ENCODE assay signal across 8 mouse cellular contexts in the genomic region with DNA sequence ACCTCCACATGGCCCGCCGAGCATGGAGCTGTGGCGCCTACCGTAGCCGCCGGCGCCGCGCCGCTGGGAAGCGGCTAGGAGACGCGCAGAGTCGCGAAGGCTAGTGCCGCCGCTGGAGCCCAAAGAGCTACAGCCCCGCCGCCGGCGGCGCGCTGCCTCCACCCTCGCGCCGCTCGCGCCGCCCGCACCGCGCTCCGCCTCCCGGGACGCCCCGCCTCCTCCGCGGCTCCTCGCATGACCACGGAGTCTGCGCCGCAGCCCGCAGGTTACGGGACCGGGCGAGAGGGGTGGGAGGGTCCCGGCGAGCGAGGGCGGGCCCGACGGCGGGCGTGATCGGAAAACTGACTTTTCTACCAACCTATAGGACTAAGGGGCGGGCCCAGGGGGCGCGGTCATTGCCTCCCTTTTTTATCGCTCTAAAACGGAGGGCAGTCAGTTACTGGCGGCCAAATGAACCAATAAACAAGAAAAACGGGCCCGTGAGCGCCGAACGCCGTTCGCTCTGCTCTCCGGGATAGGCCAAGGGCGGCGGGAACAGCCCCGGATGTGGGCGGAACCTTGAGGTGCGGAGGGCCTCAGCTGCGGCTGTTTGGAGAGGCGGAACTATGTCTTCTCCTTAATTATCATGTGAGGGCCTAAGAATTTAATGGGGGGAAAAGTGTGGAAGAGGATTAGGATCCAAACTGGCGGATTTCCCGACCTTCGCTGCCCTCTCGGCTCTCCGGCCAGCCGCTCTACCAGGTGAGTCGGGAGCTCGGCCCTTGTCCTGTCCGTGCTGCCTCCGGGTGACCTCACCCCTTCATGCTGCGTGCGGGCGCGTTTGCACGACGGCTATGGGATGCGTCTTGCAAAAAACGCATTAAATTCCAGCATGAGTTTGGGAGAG. TPM values are rescaled to one million over a fixed set of nuclear protein-coding genes. Genes with fewer than 3 reads are reported as not detected.
DNase-seq lines count a peak whose midpoint lies in the region; ATAC-seq and TF ChIP-seq lines count a peak whose summit lies in the region.

Gene Phtf2, minus strand, starts transcription at position 210 of the 886 bp plus-strand sequence.
Gene Tmem60, plus strand, starts transcription at position 277 of the 886 bp plus-strand sequence.

- TF ChIP-seq CTCF in E14TG2a.4 (conservative IDR thresholded peaks at IDR 0.05; ENCODE audit: low read length), result no peak
- no peak for TF ChIP-seq CTCF in heart, postnatal 0 days (IDR thresholded peaks at IDR 0.05; ENCODE audit: low read depth)
- TF ChIP-seq CTCF in testis, adult 2 months (IDR thresholded peaks at IDR 0.05; ENCODE audit: control insufficient read depth, insufficient read depth, insufficient replicate concordance, low read depth, low read length), result no peak

- peak; percentile 99 for ATAC-seq in forebrain, embryonic 12.5 days (ENCODE audit: low FRiP score)
- ATAC-seq in heart, postnatal 0 days (ENCODE audit: insufficient read depth, low read depth), result peak; percentile 95
- peak; percentile 95 for ATAC-seq in liver, embryonic 16.5 days (ENCODE audit: low read depth)
- peak; percentile 99 for ATAC-seq in neural tube, embryonic 13.5 days (ENCODE audit: low read depth)

- peaks cover 20% of the 10 kb centered on the region for H3K36me3 ChIP-seq in E14TG2a.4 (ENCODE audit: insufficient read depth, low read length)
- H3K36me3 ChIP-seq in forebrain, embryonic 12.5 days (replicated peaks), result peaks cover 12% of the 10 kb centered on the region
- H3K36me3 ChIP-seq in heart, postnatal 0 days (replicated peaks; ENCODE audit: control insufficient read depth, insufficient read depth, low read length), result no peaks in the 10 kb centered on the region
- no peaks in the 10 kb centered on the region; the same call in 1 of the 2 replicates for H3K36me3 ChIP-seq in liver, embryonic 16.5 days (ENCODE audit: control insufficient read depth, insufficient read depth)
- H3K36me3 ChIP-seq in neural tube, embryonic 13.5 days, result no peaks in the 10 kb centered on the region; the same call in 1 of the 2 replicates
- no peaks in the 10 kb centered on the region for H3K36me3 ChIP-seq in testis, adult 2 months (ENCODE audit: control insufficient read depth, insufficient read depth, low read length)

- peak within 1 kb of the TSS; percentile 89 for H3K9ac ChIP-seq in forebrain, embryonic 12.5 days
- peak within 1 kb of the TSS; percentile 90 for H3K9ac ChIP-seq in heart, postnatal 0 days (replicated peaks; ENCODE audit: low read depth, low read length)
- peak within 1 kb of the TSS; percentile 91 for H3K9ac ChIP-seq in liver, embryonic 16.5 days (ENCODE audit: low read depth, low read length)
- H3K9ac ChIP-seq in neural tube, embryonic 13.5 days, result peak within 1 kb of the TSS; percentile 92

- peak; percentile 77 for TF ChIP-seq POLR2A in testis, adult 2 months (IDR thresholded peaks at IDR 0.05; ENCODE audit: control insufficient read depth, low read depth, low read length)

- no peaks in the 10 kb centered on the region for H3K27me3 ChIP-seq in E14TG2a.4 (ENCODE audit: insufficient read depth, low read length)
- no peaks in the 10 kb centered on the region for H3K27me3 ChIP-seq in forebrain, embryonic 12.5 days
- no peaks in the 10 kb centered on the region for H3K27me3 ChIP-seq in heart, postnatal 0 days (ENCODE audit: control insufficient read depth, insufficient read depth, low read length)
- H3K27me3 ChIP-seq in liver, embryonic 16.5 days (ENCODE audit: control insufficient read depth, insufficient read depth, low read depth, low read length), result no peaks in the 10 kb centered on the region
- no peaks in the 10 kb centered on the region for H3K27me3 ChIP-seq in neural tube, embryonic 13.5 days
- no peaks in the 10 kb centered on the region for H3K27me3 ChIP-seq in testis, adult 2 months (ENCODE audit: control insufficient read depth, insufficient read depth, low read length)

- peak within 1 kb of the TSS; percentile 98 for H3K27ac ChIP-seq in forebrain, embryonic 12.5 days
- H3K27ac ChIP-seq in heart, postnatal 0 days (ENCODE audit: low read depth), result peak within 1 kb of the TSS; percentile 93
- H3K27ac ChIP-seq in liver, embryonic 16.5 days (ENCODE audit: low read length), result peak within 1 kb of the TSS; percentile 95
- peak within 1 kb of the TSS; percentile 97 for H3K27ac ChIP-seq in neural tube, embryonic 13.5 days (replicated peaks)
- H3K27ac ChIP-seq in testis, adult 2 months (ENCODE audit: control insufficient read depth, insufficient read depth, low read depth, low read length), result peak within 1 kb of the TSS; percentile 87

- under 1% methylated on average over 80 of the region's 94 CpGs for WGBS in forebrain, embryonic 12.5 days
- WGBS in heart, postnatal 0 days, result under 1% methylated on average over 75 of the region's 94 CpGs
- under 1% methylated on average over 82 of the region's 94 CpGs for WGBS in liver, embryonic 16.5 days (ENCODE audit: insufficient replicate concordance)
- under 1% methylated on average over 73 of the region's 94 CpGs for WGBS in neural tube, embryonic 13.5 days

- DNase-seq in c-Kit-positive CD71-positive TER-119-positive erythroid progenitor cells, embryonic 14.5 days (ENCODE audit: low spot score), result peak; percentile 99
- DNase-seq in heart, postnatal 0 days (ENCODE audit: low spot score), result peak; percentile 99
- peak; percentile 99 for DNase-seq in kidney, postnatal 4 days

- H3K4me3 ChIP-seq in E14TG2a.4 (replicated peaks; ENCODE audit: low read length), result peak within 1 kb of the TSS; percentile 96
- H3K4me3 ChIP-seq in forebrain, embryonic 12.5 days (replicated peaks), result peak within 1 kb of the TSS; percentile 88
- H3K4me3 ChIP-seq in heart, postnatal 0 days (ENCODE audit: low read depth, low read length), result peak within 1 kb of the TSS; percentile 82
- H3K4me3 ChIP-seq in liver, embryonic 16.5 days (ENCODE audit: low read depth, low read length), result peak within 1 kb of the TSS; percentile 90
- H3K4me3 ChIP-seq in neural tube, embryonic 13.5 days, result peak within 1 kb of the TSS; percentile 78
- peak within 1 kb of the TSS; percentile 95 for H3K4me3 ChIP-seq in testis, adult 2 months (ENCODE audit: control insufficient read depth, low read depth, low read length)

- H3K9me3 ChIP-seq in E14TG2a.4 (ENCODE audit: low read length), result no peaks in the 10 kb centered on the region
- H3K9me3 ChIP-seq in forebrain, embryonic 12.5 days, result no peaks in the 10 kb centered on the region
- H3K9me3 ChIP-seq in heart, postnatal 0 days (replicated peaks; ENCODE audit: control insufficient read depth, low read length), result no peaks in the 10 kb centered on the region
- H3K9me3 ChIP-seq in liver, embryonic 16.5 days (replicated peaks; ENCODE audit: control insufficient read depth, low read length), result no peaks in the 10 kb centered on the region
- H3K9me3 ChIP-seq in neural tube, embryonic 13.5 days, result no peaks in the 10 kb centered on the region

- peak within 1 kb of the TSS; percentile 77 for H3K4me2 ChIP-seq in forebrain, embryonic 12.5 days
- peak within 1 kb of the TSS; percentile 85 for H3K4me2 ChIP-seq in heart, postnatal 0 days (ENCODE audit: low read depth, low read length)
- H3K4me2 ChIP-seq in liver, embryonic 16.5 days (ENCODE audit: low read depth, low read length), result peak within 1 kb of the TSS; percentile 82
- H3K4me2 ChIP-seq in neural tube, embryonic 13.5 days, result peak within 1 kb of the TSS; percentile 79

- TF ChIP-seq EP300 in heart, postnatal 0 days (IDR thresholded peaks at IDR 0.05; ENCODE audit: low read depth), result peak; percentile 52; the same call in 1 of the 2 replicates

- peaks cover 64% of the 10 kb centered on the region for H3K4me1 ChIP-seq in E14TG2a.4 (replicated peaks; ENCODE audit: low read depth, low read length)
- peaks cover 17% of the 10 kb centered on the region for H3K4me1 ChIP-seq in forebrain, embryonic 12.5 days
- peaks cover 15% of the 10 kb centered on the region for H3K4me1 ChIP-seq in heart, postnatal 0 days (ENCODE audit: control insufficient read depth, insufficient read depth)
- peaks cover 24% of the 10 kb centered on the region for H3K4me1 ChIP-seq in liver, embryonic 16.5 days (ENCODE audit: control insufficient read depth, low read depth, low read length)
- peaks cover 34% of the 10 kb centered on the region for H3K4me1 ChIP-seq in neural tube, embryonic 13.5 days (replicated peaks)
- H3K4me1 ChIP-seq in testis, adult 2 months (ENCODE audit: control insufficient read depth, insufficient read depth, low read length), result peaks cover 4% of the 10 kb centered on the region; the same call in 1 of the 2 replicates

RNA-seq across cellular contexts. Expression of gene Phtf2, which starts in this region (rescaled TPM):
- polyA plus RNA-seq in forebrain, embryonic 12.5 days (2016; fragmentation: Nextera tagmentation; extraction: Ambion mirVana), result 23.8 and 24.8 TPM in 2 replicates
- total RNA-seq in heart, postnatal 0 days (2014; rRNA removed; ENCODE audit: low replicate concordance), result 38.1 and 50.9 TPM in 2 replicates
- polyA plus RNA-seq in heart, postnatal 0 days (2015; fragmentation: Nextera tagmentation; extraction: Ambion mirVana), result 33.5 and 39.2 TPM in 2 replicates
- 5.6 and 5.7 TPM in 2 replicates for polyA plus RNA-seq in liver, embryonic 16.5 days (2015; fragmentation: Nextera tagmentation; extraction: Ambion mirVana)
- 25.3 and 26.2 TPM in 2 replicates for polyA plus RNA-seq in neural tube, embryonic 13.5 days (2015; fragmentation: Nextera tagmentation; extraction: Ambion mirVana)
- polyA plus RNA-seq in testis, adult 2 months (2012; rRNA removed), result 2.2 and 2.7 TPM in 2 replicates

RNA-seq across cellular contexts. Expression of gene Tmem60, which starts in this region (rescaled TPM):
- 56.9 and 57.7 TPM in 2 replicates for polyA plus RNA-seq in forebrain, embryonic 12.5 days (2016; fragmentation: Nextera tagmentation; extraction: Ambion mirVana)
- total RNA-seq in heart, postnatal 0 days (2014; rRNA removed; ENCODE audit: low replicate concordance), result 5.8 and 8.4 TPM in 2 replicates
- polyA plus RNA-seq in heart, postnatal 0 days (2015; fragmentation: Nextera tagmentation; extraction: Ambion mirVana), result 57.5 and 61.5 TPM in 2 replicates
- 32.4 and 34.5 TPM in 2 replicates for polyA plus RNA-seq in liver, embryonic 16.5 days (2015; fragmentation: Nextera tagmentation; extraction: Ambion mirVana)
- 73.0 and 73.9 TPM in 2 replicates for polyA plus RNA-seq in neural tube, embryonic 13.5 days (2015; fragmentation: Nextera tagmentation; extraction: Ambion mirVana)
- 75.0 and 84.1 TPM in 2 replicates for polyA plus RNA-seq in testis, adult 2 months (2012; rRNA removed)

Comparison
In these comparisons a context has a peak if more than half of its experiments do, and no peak if none do; other contexts are left out.
1. Peak in every context shown above with its lines: DNase-seq, ATAC-seq, H3K4me3 ChIP-seq and H3K27ac ChIP-seq.